ENCODE assay signal across 19 mouse cellular contexts in genomic region chr6:57190016-57190415, GRCm38 (mm10). TPM values are rescaled to one million over a fixed set of nuclear protein-coding genes. Genes with fewer than 3 reads are reported as not detected.
DNase-seq lines count a peak whose midpoint lies in the region; ATAC-seq and TF ChIP-seq lines count a peak whose summit lies in the region.
"Not testable (repeated sequence)": the region's sequence is repeated elsewhere in the genome, so short reads cannot be mapped to it uniquely, and the experiment has no call there.
"Had no signal": no experiment of that assay in that cellular context is flagged by ENCODE, and none has a peak within 500 bp of the region (broad histone marks: within the 10 kb centered on the region; RNA-seq: fewer than 3 reads in every experiment).

No protein-coding gene starts in this region.

- not testable (repeated sequence) for H3K4me2 ChIP-seq in kidney, embryonic 16.5 days (replicated peaks; ENCODE audit: low read depth, low read length)

- not testable (repeated sequence) for TF ChIP-seq CTCF in kidney, adult 2 months (conservative IDR thresholded peaks at IDR 0.05; ENCODE audit: insufficient read depth, insufficient read length, low read depth, low read length)

- H3K9me3 ChIP-seq in kidney, embryonic 16.5 days (ENCODE audit: low read length) = not testable (repeated sequence)

- ATAC-seq in kidney, embryonic 16.5 days (ENCODE audit: low FRiP score, low TSS enrichment) = not testable (repeated sequence)

- H3K27me3 ChIP-seq in kidney, adult 2 months (replicated peaks; ENCODE audit: control insufficient read depth, insufficient read depth, low read length); kidney, embryonic 16.5 days (ENCODE audit: insufficient read depth, low read length): not testable (repeated sequence)

- not testable (repeated sequence) for H3K4me3 ChIP-seq in kidney, adult 2 months (ENCODE audit: insufficient read depth, low read depth, low read length); kidney, embryonic 16.5 days (ENCODE audit: low read length)

- not testable (repeated sequence) for H3K36me3 ChIP-seq in kidney, adult 2 months (ENCODE audit: control insufficient read depth, insufficient read depth, low read length); kidney, embryonic 16.5 days (ENCODE audit: insufficient read depth, low read length)

- not testable (repeated sequence) for H3K4me1 ChIP-seq in kidney, adult 2 months (ENCODE audit: control insufficient read depth, insufficient read depth, low read length); kidney, embryonic 16.5 days (ENCODE audit: insufficient read depth, low read length)

- H3K27ac ChIP-seq in kidney, adult 2 months (ENCODE audit: insufficient read depth, low read depth, low read length) = peak overlapping the region; percentile 64; the same call in 1 of the 2 replicates
- peak overlapping the region; percentile 68; the same call in 1 of the 2 replicates for H3K27ac ChIP-seq in kidney, embryonic 16.5 days (ENCODE audit: low read length)

- not testable (repeated sequence) for H3K9ac ChIP-seq in kidney, embryonic 16.5 days (replicated peaks; ENCODE audit: low read length)

- WGBS in kidney, adult 2 months = 29% methylated on average over 3 of the region's 3 CpGs
- WGBS in kidney, embryonic 16.5 days = 48% methylated on average over 3 of the region's 3 CpGs

- not testable (repeated sequence) for TF ChIP-seq POLR2A in kidney, adult 2 months (IDR thresholded peaks at IDR 0.05; ENCODE audit: low read depth, low read length)

- peak; percentile 63 for DNase-seq in R1 (ENCODE audit: low read depth, low spot score)
- peak; percentile 21 for DNase-seq in kidney, adult 11 months
- peak; percentile 68 for DNase-seq in kidney, adult 2 months
- peak; percentile 76 for DNase-seq in kidney, adult 9 months
- DNase-seq in kidney, postnatal 10 days = peak; percentile 7
- DNase-seq in kidney, postnatal 25 days = peak; percentile 11 to 32

RNA-seq across cellular contexts. Expression of gene Vmn1r13, which starts 13.1 kb away (rescaled TPM):
- not detected in 2 replicates for polyA plus RNA-seq in kidney, adult 2 months (2012; rRNA removed)
- not detected in 2 replicates for polyA plus RNA-seq in kidney, embryonic 16.5 days (2015; fragmentation: Nextera tagmentation; extraction: Ambion mirVana)
- polyA plus RNA-seq: cerebellum, adult 2 months; cortical plate, adult 2 months; embryonic facial prominence, embryonic 10.5 days; embryonic facial prominence, embryonic 12.5 days; embryonic facial prominence, embryonic 14.5 days; forebrain, embryonic 11.5 days; forebrain, embryonic 13.5 days; forebrain, embryonic 15.5 days; G1E; Patski had no signal

RNA-seq across cellular contexts. Expression of gene Vmn1r12, which starts 33.3 kb away (rescaled TPM):
- polyA plus RNA-seq in kidney, adult 2 months (2012; rRNA removed) = not detected in 2 replicates
- not detected in 2 replicates for polyA plus RNA-seq in kidney, embryonic 16.5 days (2015; fragmentation: Nextera tagmentation; extraction: Ambion mirVana)
- polyA plus RNA-seq: activated CD4-positive, CD25-positive, alpha-beta regulatory T cell, adult 4 months; CD4-positive, CD25-positive, alpha-beta regulatory T cell, adult 4 months; cerebellum, adult 2 months; cortical plate, adult 2 months; embryonic facial prominence, embryonic 10.5 days; embryonic facial prominence, embryonic 12.5 days; embryonic facial prominence, embryonic 14.5 days; forebrain, embryonic 11.5 days; forebrain, embryonic 13.5 days; forebrain, embryonic 15.5 days; G1E; Patski had no signal

RNA-seq across cellular contexts. Expression of gene Vmn1r14, which starts 41.5 kb away (rescaled TPM):
- not detected in 2 replicates for polyA plus RNA-seq in kidney, adult 2 months (2012; rRNA removed)
- polyA plus RNA-seq in kidney, embryonic 16.5 days (2015; fragmentation: Nextera tagmentation; extraction: Ambion mirVana) = not detected in 2 replicates
- polyA plus RNA-seq: activated CD4-positive, CD25-positive, alpha-beta regulatory T cell, adult 4 months; CD4-positive, CD25-positive, alpha-beta regulatory T cell, adult 4 months; cerebellum, adult 2 months; cortical plate, adult 2 months; embryonic facial prominence, embryonic 10.5 days; embryonic facial prominence, embryonic 12.5 days; embryonic facial prominence, embryonic 14.5 days; forebrain, embryonic 11.5 days; forebrain, embryonic 13.5 days; forebrain, embryonic 15.5 days; G1E; Patski had no signal

RNA-seq across cellular contexts. Expression of gene Vmn1r11, which starts 56.8 kb away (rescaled TPM):
- not detected in 2 replicates for polyA plus RNA-seq in kidney, adult 2 months (2012; rRNA removed)
- not detected in 2 replicates for polyA plus RNA-seq in kidney, embryonic 16.5 days (2015; fragmentation: Nextera tagmentation; extraction: Ambion mirVana)
- polyA plus RNA-seq: activated CD4-positive, CD25-positive, alpha-beta regulatory T cell, adult 4 months; CD4-positive, CD25-positive, alpha-beta regulatory T cell, adult 4 months; cerebellum, adult 2 months; cortical plate, adult 2 months; embryonic facial prominence, embryonic 10.5 days; embryonic facial prominence, embryonic 12.5 days; embryonic facial prominence, embryonic 14.5 days; forebrain, embryonic 11.5 days; forebrain, embryonic 13.5 days; forebrain, embryonic 15.5 days; G1E; Patski had no signal

Comparison
In these comparisons a context has a peak if more than half of its experiments do, and no peak if none do; other contexts are left out.
1. DNase-seq: peak in every context shown above with its lines; median percentile 76 in kidney, adult 9 months; 68 in kidney, adult 2 months; 63 in R1; 22 in kidney, postnatal 25 days; 21 in kidney, adult 11 months; 7 in kidney, postnatal 10 days.